Mouse (Mus musculus) Patski (cell line): ENCODE data around the gene Ptger4. TPM values are rescaled to one million over a fixed set of nuclear protein-coding genes. Genes with fewer than 3 reads are reported as not detected.
"Not testable (repeated sequence)": the region's sequence is repeated elsewhere in the genome, so short reads cannot be mapped to it uniquely, and the experiment has no call there.

Experiments
- ATAC-seq: fragments of 100-300 bp; one replicate; pipeline ENCODE4 v1.8.0; 2021
- CTCF ChIA-PET: fragments of 350-600 bp; sonication (Branson Sonifier 250); formaldehyde crosslinking; loops from one replicate; lab custom pipeline; 2022; ENCODE audit warnings: inconsistent platforms; lab: Charles Lee
- POLR2A ChIA-PET: fragments of 350-600 bp; sonication (Branson Sonifier 250); formaldehyde crosslinking; loops from one replicate; lab custom pipeline; 2022; ENCODE audit warnings: antibody characterized with exemption, inconsistent platforms; lab: Charles Lee
- DNase-seq: peaks from one replicate; pipeline ENCODE4 v3.0.0-alpha.2; 2011; ENCODE audit warnings: low read depth, low spot score
- H3K27me3 ChIP-seq: fragments of 371-371 bp; one replicate; pipeline ENCODE4 v1.5.1; 2021
- CTCF ChIP-seq: fragments of 100-300 bp; IDR thresholded peaks from one replicate; pipeline ENCODE4 v1.5.1; 2021
- in situ Hi-C: fragments of 300-500 bp; cut with MboI; formaldehyde crosslinking; loops from 3 replicates; pipeline ENCODE4 v1.11.1; 2018; ENCODE audit warnings: low pct_unique_long_range_greater_than_20kb, mixed read lengths
- polyA plus RNA-seq: library from polyadenylated mRNA; unstranded; gene quantifications from one replicate; pipeline ENCODE4 v1.2.3, GENCODE M21; 2021

The Ptger4 gene
- polyA plus RNA-seq, 1 experiment from 2014 or later, result 4.8 TPM

DNA sequence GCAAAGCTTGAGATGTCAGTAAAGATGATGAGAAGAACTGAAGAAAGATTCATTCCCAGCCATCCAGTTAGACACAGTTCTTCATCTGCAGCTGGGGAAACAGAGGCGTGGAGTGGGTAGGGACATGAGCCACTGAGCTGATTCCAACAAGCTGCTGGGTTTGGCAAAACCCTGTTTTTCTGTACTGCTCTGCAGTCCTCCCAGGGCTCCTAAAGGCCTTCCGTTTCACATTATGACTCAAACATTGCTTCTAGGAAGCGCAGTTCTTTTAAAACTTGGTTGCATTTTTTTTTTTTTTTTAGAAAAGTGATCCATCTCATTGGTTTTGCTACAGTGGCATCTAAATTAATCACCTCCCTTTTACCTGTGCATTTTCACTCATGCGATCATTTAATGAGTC, 5.4 kb downstream of the Ptger4 start:
- in situ Hi-C loops, result loop anchor here (5.0 to 25.0 kb wide), 5 partner anchors 46 to 1324 kb away; no protein-coding TSS in a partner anchor
- ChIA-PET POLR2A (interaction anchor here (0.6 kb wide), 1 partner anchor 917 kb away, joined by 4 read pairs; no protein-coding TSS in a partner anchor), CTCF (interaction anchor here (0.9 to 10.1 kb wide), 6 partner anchors 18 to 971 kb away, joined by 3 to 97 read pairs (median 9); no protein-coding TSS in a partner anchor)
- ATAC-seq, result no peak
- no peak for TF ChIP-seq CTCF
- H3K27me3 ChIP-seq, result no peaks in the 10 kb centered on the region
- no peak for DNase-seq

GRCm38 (mm10) chr15:5238073-5238472, 5.9 kb downstream of the Ptger4 start:
- ChIA-PET CTCF (interaction anchor here (0.9 to 10.1 kb wide), 8 partner anchors 18 to 972 kb away, joined by 3 to 97 read pairs (median 5); no protein-coding TSS in a partner anchor), POLR2A (interaction anchor here (0.9 kb wide), 1 partner anchor 43 kb away, joined by 3 read pairs; no protein-coding TSS in a partner anchor)
- in situ Hi-C loops, result loop anchor here (5.0 to 25.0 kb wide), 5 partner anchors 46 to 1324 kb away; no protein-coding TSS in a partner anchor
- DNase-seq, result no peak
- no peak for TF ChIP-seq CTCF
- H3K27me3 ChIP-seq, result no peaks in the 10 kb centered on the region
- no peak for ATAC-seq

GRCm38 (mm10) chr15:5237012-5237660, 6.9 kb downstream of the Ptger4 start:
- no peak for DNase-seq
- ChIA-PET CTCF (interaction anchor here (0.6 to 10.1 kb wide), 20 partner anchors 12 to 988 kb away, joined by 3 to 97 read pairs (median 5); no protein-coding TSS in a partner anchor), POLR2A (interaction anchor here (0.6 to 0.9 kb wide), 2 partner anchors 43 to 677 kb away, joined by 3 to 4 read pairs; no protein-coding TSS in a partner anchor)
- no peaks in the 10 kb centered on the region for H3K27me3 ChIP-seq
- no peak for TF ChIP-seq CTCF
- in situ Hi-C loops, result loop anchor here (5.0 to 25.0 kb wide), 5 partner anchors 45 to 1325 kb away; no protein-coding TSS in a partner anchor
- ATAC-seq, result no peak

- CTCF ChIA-PET, result interaction anchor here (0.6 to 10.1 kb wide), 20 partner anchors 12 to 989 kb away, joined by 3 to 97 read pairs (median 5); no protein-coding TSS in a partner anchor
- DNase-seq, result no peak
- in situ Hi-C loops, result loop anchor here (5.0 to 25.0 kb wide), 5 partner anchors 44 to 1326 kb away; no protein-coding TSS in a partner anchor
Measured at GRCm38 (mm10) chr15:5236538-5236937, 7.4 kb downstream of the Ptger4 start.

DNA sequence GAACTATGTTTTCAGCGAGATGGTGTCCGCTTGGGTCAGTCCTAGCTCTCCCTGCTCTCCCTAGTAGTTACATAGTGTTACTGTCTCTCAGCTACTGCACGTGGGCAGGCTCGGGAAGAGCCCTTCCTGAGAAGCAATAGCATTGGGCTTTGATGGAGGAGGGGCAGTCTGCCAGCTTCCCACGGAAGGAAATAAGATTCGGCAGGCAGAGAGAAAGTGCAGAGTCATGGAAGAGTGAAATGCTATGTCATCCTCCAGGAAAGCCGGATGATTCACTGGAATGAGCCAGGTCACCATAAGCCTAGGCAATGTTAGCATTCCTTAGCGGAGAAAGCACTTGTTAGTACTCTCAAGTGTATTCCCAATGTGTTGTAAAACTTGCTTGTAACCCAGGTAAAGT, 8.5 kb downstream of the Ptger4 start:
- ATAC-seq (peak; percentile 68), DNase-seq (no peak)
- CTCF ChIA-PET, result interaction anchor here (1.4 to 10.1 kb wide), 6 partner anchors 13 to 974 kb away, joined by 3 to 97 read pairs (median 14); no protein-coding TSS in a partner anchor
- POLR2A ChIA-PET, result interaction anchor here (0.7 kb wide), 1 partner anchor 302 kb away, joined by 3 read pairs; no protein-coding TSS in a partner anchor
- no peaks in the 10 kb centered on the region for H3K27me3 ChIP-seq
- in situ Hi-C loops, result loop anchor here (5.0 to 25.0 kb wide), 5 partner anchors 43 to 1327 kb away; no protein-coding TSS in a partner anchor
- no peak for TF ChIP-seq CTCF

More at GRCm38 (mm10) chr15:5236538-5236937, 7.4 kb downstream of the Ptger4 start:
- POLR2A ChIA-PET, result interaction anchor here (0.6 kb wide), 1 partner anchor 678 kb away, joined by 4 read pairs; no protein-coding TSS in a partner anchor
- no peak for ATAC-seq
- H3K27me3 ChIP-seq, result no peaks in the 10 kb centered on the region
- TF ChIP-seq CTCF, result no peak

DNA sequence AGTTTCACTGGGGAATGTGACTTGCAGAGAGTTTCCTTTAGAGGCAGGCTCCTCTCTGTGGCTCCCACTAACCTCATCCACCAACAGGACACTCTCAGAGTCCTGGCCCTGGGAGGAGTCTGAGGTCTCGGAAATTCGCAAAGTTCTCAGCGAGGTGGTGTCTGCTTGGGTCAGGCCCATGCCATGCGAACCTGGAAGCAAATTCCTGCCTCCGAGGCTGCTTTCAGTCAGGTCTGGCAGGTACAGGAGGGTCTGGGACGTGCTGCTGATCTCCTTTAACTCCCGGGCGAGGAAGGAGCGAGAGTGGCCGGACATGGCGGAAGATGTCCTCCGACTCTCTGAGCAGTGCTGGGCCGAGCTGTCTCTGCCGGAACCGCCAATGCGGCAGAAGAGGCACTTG, 9.3 kb downstream of the Ptger4 start:
- no peaks in the 10 kb centered on the region for H3K27me3 ChIP-seq
- ATAC-seq (no peak), DNase-seq (no peak)
- TF ChIP-seq CTCF, result no peak
- CTCF ChIA-PET, result interaction anchor here (1.8 to 10.1 kb wide), 3 partner anchors 40 to 847 kb away, joined by 8 to 72 read pairs (median 15); no protein-coding TSS in a partner anchor
- POLR2A ChIA-PET, result no interaction called here
- in situ Hi-C loops, result loop anchor here (5.0 to 25.0 kb wide), 5 partner anchors 42 to 1328 kb away; no protein-coding TSS in a partner anchor

- DNase-seq, POLR2A ChIA-PET, ATAC-seq, H3K27me3 ChIP-seq: not testable (repeated sequence)
- in situ Hi-C loops, result loop anchor here (25.0 kb wide), 1 partner anchor 1332 kb away; no protein-coding TSS in a partner anchor
- CTCF ChIA-PET, result interaction anchor here (1.0 kb wide), 1 partner anchor 36 kb away, joined by 3 read pairs; no protein-coding TSS in a partner anchor
Measured at GRCm38 (mm10) chr15:5230746-5231145, 13.2 kb downstream of the Ptger4 start.

GRCm38 (mm10) chr15:5220491-5220890, 23.5 kb downstream of the Ptger4 start:
- peak; percentile 87 for ATAC-seq
- in situ Hi-C loops, result no loop called here

GRCm38 (mm10) chr15:5209116-5209515, 34.9 kb downstream of the Ptger4 start:
- ChIA-PET CTCF (no interaction called here), POLR2A (interaction anchor here (1.2 kb wide), 1 partner anchor 11 kb away, joined by 3 read pairs; no protein-coding TSS in a partner anchor)
- in situ Hi-C loops, result no loop called here
- ATAC-seq (no peak), DNase-seq (no peak)
- H3K27me3 ChIP-seq, result no peaks in the 10 kb centered on the region
- TF ChIP-seq CTCF, result no peak

More at GRCm38 (mm10) chr15:5220491-5220890, 23.5 kb downstream of the Ptger4 start:
- TF ChIP-seq CTCF, result no peak
- POLR2A ChIA-PET, result interaction anchor here (0.9 to 1.1 kb wide), 2 partner anchors 12 to 36 kb away, joined by 3 read pairs; no protein-coding TSS in a partner anchor
- peak; percentile 79 for DNase-seq
- CTCF ChIA-PET, result interaction anchor here (0.8 to 3.6 kb wide), 4 partner anchors 16 to 298 kb away, joined by 3 to 30 read pairs (median 5); no protein-coding TSS in a partner anchor
- H3K27me3 ChIP-seq, result no peaks in the 10 kb centered on the region

DNA sequence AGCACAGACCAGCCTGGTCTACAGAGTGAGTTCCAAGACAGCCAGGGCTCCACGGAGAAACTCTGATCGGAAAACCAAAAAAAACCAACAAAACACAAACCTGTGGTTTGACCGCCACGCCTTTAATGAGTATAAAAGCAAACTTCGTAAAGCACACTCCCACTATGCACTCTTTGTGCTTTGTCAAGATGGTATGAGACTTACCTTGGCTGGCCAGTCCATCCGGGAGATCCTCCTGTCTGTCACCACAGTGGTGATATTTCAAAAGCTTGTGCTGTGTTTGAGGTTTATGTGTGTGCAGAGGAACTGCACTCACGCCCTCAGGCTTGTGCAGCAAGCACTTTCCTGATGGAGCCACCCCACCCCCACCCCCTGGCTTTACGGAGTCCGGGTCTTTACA, 38.8 kb downstream of the Ptger4 start:
- DNase-seq (no peak), ATAC-seq (no peak)
- CTCF ChIA-PET, result interaction anchor here (1.3 to 1.5 kb wide), 2 partner anchors 11 to 32 kb away, joined by 3 to 4 read pairs; no protein-coding TSS in a partner anchor
- TF ChIP-seq CTCF, result no peak
- in situ Hi-C loops, result no loop called here
- H3K27me3 ChIP-seq, result no peaks in the 10 kb centered on the region
- POLR2A ChIA-PET, result no interaction called here
